Mouse (Mus musculus) CH12.LX (cell line): Measurements from ENCODE around the gene Prrx2. TPM values are rescaled to one million over a fixed set of nuclear protein-coding genes. Genes with fewer than 3 reads are reported as not detected.

Experiments
- DNase-seq: peaks from one replicate; pipeline ENCODE4 v3.0.0-alpha.2; 2013; ENCODE audit errors: extremely low read depth
- H3K27ac ChIP-seq: 2 replicates; pipeline ENCODE4 v1.5.1; 2012; ENCODE audit warnings: low read depth, mild to moderate bottlenecking, control low read depth, moderate library complexity; ENCODE audit not compliant: insufficient read depth
- H3K27me3 ChIP-seq: replicated peaks from 2 replicates; pipeline ENCODE3; 2012; ENCODE audit warnings: inconsistent platforms
- H3K36me3 ChIP-seq, 2 experiments: replicated peaks in 1 of 2; 2 replicates each; pipeline versions ENCODE3 to v1.6.1; 2012; ENCODE audit warnings: inconsistent platforms in 1 of 2, low read length in 1 of 2, mild to moderate bottlenecking in 1 of 2, mixed read lengths in 1 of 2, moderate library complexity in 1 of 2; ENCODE audit not compliant: control insufficient read depth in 1 of 2, insufficient read depth in 1 of 2
- H3K4me1 ChIP-seq, 2 experiments: 2 replicates each; pipeline ENCODE4 v1.6.1; 2012; ENCODE audit warnings: inconsistent platforms in 1 of 2, moderate library complexity in 1 of 2; ENCODE audit not compliant: insufficient read depth in 2 of 2, control insufficient read depth in 1 of 2
- H3K4me2 ChIP-seq: 2 replicates; pipeline ENCODE4 v1.6.1; 2012; ENCODE audit warnings: low read depth, mild to moderate bottlenecking, control low read depth; ENCODE audit not compliant: poor library complexity, insufficient read depth, severe bottlenecking
- H3K4me3 ChIP-seq, 3 experiments: fragments of 150-350 bp in 1 of 3; sonication (generic) in 1 of 3; replicated peaks in 1 of 3; 2 replicates each; pipeline versions ENCODE3 to v1.5.1; 2011 to 2012; ENCODE audit warnings: low read depth in 2 of 3, low read length in 2 of 3, mild to moderate bottlenecking in 2 of 3, moderate library complexity in 2 of 3, control low read depth in 1 of 3, improper control_type of control experiment in 1 of 3, inconsistent platforms in 1 of 3, mixed read lengths in 1 of 3; ENCODE audit not compliant: poor library complexity in 1 of 3
- H3K79me2 ChIP-seq: replicated peaks from 2 replicates; pipeline ENCODE4 v1.6.1; 2012; ENCODE audit warnings: mild to moderate bottlenecking, moderate library complexity; ENCODE audit not compliant: control insufficient read depth, poor library complexity, insufficient read depth, severe bottlenecking; ENCODE audit errors: extremely low read depth
- H3K9ac ChIP-seq: 2 replicates; pipeline ENCODE4 v1.6.1; 2012; ENCODE audit warnings: low read depth, mild to moderate bottlenecking, control low read depth, moderate library complexity; ENCODE audit not compliant: insufficient read depth
- H3K9me3 ChIP-seq: replicated peaks from 2 replicates; pipeline ENCODE3; 2012; ENCODE audit warnings: low read length, inconsistent platforms, mixed read lengths
- BHLHE40 ChIP-seq: IDR thresholded peaks from 2 replicates; pipeline ENCODE4 v1.6.1; 2011; ENCODE audit warnings: mild to moderate bottlenecking, low read depth, low read length, improper control_type of control experiment
- CHD2 ChIP-seq: IDR thresholded peaks from 2 replicates; pipeline ENCODE4 v1.6.1; 2011; ENCODE audit warnings: low read length, improper control_type of control experiment
- CTCF ChIP-seq, 2 experiments: IDR thresholded peaks in 1 of 2; conservative IDR thresholded peaks in 1 of 2; 2 replicates each; pipeline ENCODE4 v1.5.1; 2011 to 2012; ENCODE audit warnings: low read depth in 2 of 2, low read length in 2 of 2, improper control_type of control experiment in 1 of 2, inconsistent platforms in 1 of 2, mild to moderate bottlenecking in 1 of 2, moderate library complexity in 1 of 2
- EP300 ChIP-seq: IDR thresholded peaks from 2 replicates; pipeline ENCODE4 v1.6.1; 2011; ENCODE audit warnings: low read length, improper control_type of control experiment
- GABPA ChIP-seq: IDR thresholded peaks from 2 replicates; pipeline ENCODE4 v1.6.1; 2012; ENCODE audit warnings: low read depth, low read length, improper control_type of control experiment, inconsistent platforms; ENCODE audit not compliant: insufficient replicate concordance
- HCFC1 ChIP-seq: IDR thresholded peaks from 2 replicates; pipeline ENCODE4 v1.6.1; 2012; ENCODE audit warnings: low read depth, mild to moderate bottlenecking, inconsistent platforms, low read length, improper control_type of control experiment
- IRF4 ChIP-seq: IDR thresholded peaks from 2 replicates; pipeline ENCODE4 v1.6.1; 2014; ENCODE audit warnings: low read depth, mild to moderate bottlenecking, inconsistent platforms, low read length, improper control_type of control experiment
- JUN ChIP-seq: IDR thresholded peaks from 2 replicates; pipeline ENCODE4 v1.6.1; 2011; ENCODE audit warnings: low read depth, mild to moderate bottlenecking, low read length, improper control_type of control experiment, moderate library complexity; ENCODE audit not compliant: insufficient read depth
- MAFK ChIP-seq: IDR thresholded peaks from 2 replicates; pipeline ENCODE4 v1.6.1; 2011; ENCODE audit warnings: low read length, improper control_type of control experiment; ENCODE audit not compliant: insufficient replicate concordance
- MAZ ChIP-seq: IDR thresholded peaks from 2 replicates; pipeline ENCODE4 v1.6.1; 2012; ENCODE audit warnings: low read depth, mild to moderate bottlenecking, inconsistent platforms, low read length, improper control_type of control experiment, moderate library complexity
- MEF2A ChIP-seq: IDR thresholded peaks from 2 replicates; pipeline ENCODE4 v1.6.1; 2014; ENCODE audit warnings: low read depth, mild to moderate bottlenecking, inconsistent platforms, low read length, improper control_type of control experiment, borderline replicate concordance
- MXI1 ChIP-seq: IDR thresholded peaks from 2 replicates; pipeline ENCODE4 v1.6.1; 2011; ENCODE audit warnings: mild to moderate bottlenecking, low read depth, low read length, improper control_type of control experiment
- MYC ChIP-seq: IDR thresholded peaks from 2 replicates; pipeline ENCODE4 v1.6.1; 2011; ENCODE audit warnings: low read depth, mild to moderate bottlenecking, improper control_type of control experiment, low read length
- NELFE ChIP-seq: IDR thresholded peaks from 2 replicates; pipeline ENCODE4 v1.6.1; 2011; ENCODE audit warnings: low read depth, low read length, improper control_type of control experiment
- NRF1 ChIP-seq: IDR thresholded peaks from 2 replicates; pipeline ENCODE4 v1.6.1; 2014; ENCODE audit warnings: low read depth, mild to moderate bottlenecking, inconsistent platforms, low read length, improper control_type of control experiment, moderate library complexity
- PAX5 ChIP-seq: IDR thresholded peaks from 2 replicates; pipeline ENCODE4 v1.6.1; 2012; ENCODE audit warnings: low read length, inconsistent platforms, mixed read lengths
- POLR2AphosphoS2 ChIP-seq: IDR thresholded peaks from 2 replicates; pipeline ENCODE4 v1.6.1; 2011; ENCODE audit warnings: low read depth, low read length, improper control_type of control experiment
- RAD21 ChIP-seq: IDR thresholded peaks from 2 replicates; pipeline ENCODE4 v1.6.1; 2011; ENCODE audit warnings: low read depth, mild to moderate bottlenecking, low read length, improper control_type of control experiment, moderate library complexity
- SIN3A ChIP-seq: IDR thresholded peaks from 2 replicates; pipeline ENCODE4 v1.6.1; 2012; ENCODE audit warnings: low read length, improper control_type of control experiment, inconsistent platforms
- SMC3 ChIP-seq: IDR thresholded peaks from 2 replicates; pipeline ENCODE4 v1.6.1; 2011; ENCODE audit warnings: low read depth, low read length, improper control_type of control experiment
- UBTF ChIP-seq: IDR thresholded peaks from 2 replicates; pipeline ENCODE4 v1.6.1; 2012; ENCODE audit warnings: low read depth, mild to moderate bottlenecking, inconsistent platforms, low read length, improper control_type of control experiment, moderate library complexity
- USF2 ChIP-seq: conservative IDR thresholded peaks from 2 replicates; pipeline ENCODE4 v1.6.1; 2011; ENCODE audit warnings: low read depth, low read length, improper control_type of control experiment
- ZNF384 ChIP-seq: IDR thresholded peaks from 2 replicates; pipeline ENCODE4 v1.6.1; 2012; ENCODE audit warnings: low read depth, low read length, improper control_type of control experiment, inconsistent platforms
- dilution Hi-C: fragments of 300-500 bp; cut with MboI; formaldehyde crosslinking; loops from 2 replicates; pipeline ENCODE4 v1.14.3; 2020; ENCODE audit warnings: low sequenced_read_pairs; ENCODE audit not compliant: extremely low pct_unique_long_range_greater_than_20kb, extremely low pct_ligation_motif_present
- in situ Hi-C: fragments of 300-500 bp; cut with MboI; formaldehyde crosslinking; loops from 3 replicates; pipeline ENCODE4 v1.14.3; 2019; ENCODE audit warnings: low sequenced_read_pairs, low pct_ligation_motif_present, low pct_unique_long_range_greater_than_20kb, mixed read lengths
- polyA plus RNA-seq: library from polyadenylated mRNA; unstranded; fragments of >175 nt; gene quantifications from 2 replicates; pipeline ENCODE4 v1.2.1, GENCODE M21; 2012; ENCODE audit warnings: low read depth; ENCODE audit not compliant: insufficient read length
- total RNA-seq, 2 experiments: library from RNA; depleted of rRNA; stranded (reverse); fragments of 300-350 nt in 1 of 2; fragments of >200 nt in 1 of 2; gene quantifications; 2 replicates each; pipeline ENCODE4 v1.2.3; 2012 to 2014

Prrx2 gene
- total and polyA plus RNA-seq, 3 experiments, result not detected

DNA sequence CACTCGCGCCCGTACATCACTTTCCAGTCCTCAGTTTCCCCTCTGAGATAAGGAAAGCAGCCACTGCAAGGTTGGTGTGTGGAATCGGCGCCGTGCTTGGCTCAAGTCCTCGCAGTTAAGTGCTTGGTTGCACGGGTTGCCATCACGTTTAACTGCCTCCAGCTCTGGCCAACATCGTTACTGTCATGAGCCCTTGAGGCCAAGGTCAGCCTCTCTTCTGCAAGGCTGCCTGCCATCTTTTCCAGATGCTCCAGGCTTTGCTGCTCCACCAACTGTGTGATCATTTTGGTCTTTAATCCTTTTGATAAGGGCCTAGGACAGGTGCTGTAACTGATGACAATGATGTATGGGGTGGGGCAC, 26.5 kb upstream of the Prrx2 start:
- no peak for TF ChIP-seq NRF1
- TF ChIP-seq HCFC1, result no peak
- TF ChIP-seq MXI1, result no peak
- 0 out of 2 replicates have a peak, but pooled peaks have one; percentile 6 for TF ChIP-seq SIN3A
- TF ChIP-seq MYC, result no peak; the same call in 1 of the 2 replicates
- TF ChIP-seq, all 38 proteins: peak for 1
- no peak for DNase-seq
- Histone ChIP-seq H3K27ac (0 out of 2 replicates have a peak overlapping the region, but pooled peaks have one; percentile 10), H3K4me1 (peaks cover 2 to 27% of the 10 kb centered on the region in 2 experiments), H3K9ac (peak overlapping the region; percentile 75), H3K9me3 (peaks cover 4% of the 10 kb centered on the region), H3K36me3 (peaks cover 8 to 34% of the 10 kb centered on the region in 2 experiments), H3K4me3 (peak overlapping the region; percentile 62 to 98 (median 96)), H3K4me2 (peak overlapping the region; percentile 83), H3K79me2 (peaks cover 44% of the 10 kb centered on the region), H3K27me3 (peaks cover 14% of the 10 kb centered on the region)
- in situ Hi-C loops (no loop called here), dilution Hi-C loops (no loop called here)

DNA sequence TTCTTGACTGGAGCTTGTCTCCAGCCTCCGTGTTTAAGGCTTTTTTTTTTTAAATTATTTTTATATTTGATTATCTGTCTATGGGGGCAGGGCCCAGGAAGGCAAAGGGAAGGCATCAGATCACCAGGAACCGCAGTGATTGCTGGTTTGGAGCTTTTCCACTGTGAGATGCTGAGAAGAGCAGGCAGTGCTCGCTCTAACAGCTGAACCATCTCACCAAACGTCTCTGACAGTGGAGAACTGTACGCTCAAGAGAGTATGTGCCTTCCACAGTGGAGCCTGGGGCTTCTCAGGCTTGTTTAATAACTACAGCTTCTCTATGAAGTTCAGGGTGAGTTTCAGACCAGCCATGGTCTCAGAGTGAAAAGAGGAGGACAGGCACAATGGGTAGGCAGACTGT, 25.3 kb upstream of the Prrx2 start:
- in situ Hi-C loops (no loop called here), dilution Hi-C loops (no loop called here)
- Histone ChIP-seq H3K79me2 (peaks cover 45% of the 10 kb centered on the region), H3K4me3 (peak overlapping the region in 1 of 3 experiments; percentile 20), H3K36me3 (peaks cover 17 to 46% of the 10 kb centered on the region in 2 experiments), H3K27me3 (peaks cover 3% of the 10 kb centered on the region), H3K27ac (no peak overlapping the region), H3K9ac (no peak overlapping the region), H3K9me3 (peaks cover under 1% of the 10 kb centered on the region), H3K4me1 (peaks cover 2 to 27% of the 10 kb centered on the region in 2 experiments), H3K4me2 (0 out of 2 replicates have a peak overlapping the region, but pooled peaks have one; percentile 11)
- no peak for TF ChIP-seq SMC3
- no peak for TF ChIP-seq JUN
- TF ChIP-seq MAFK, result no peak
- no peak for TF ChIP-seq MEF2A
- TF ChIP-seq IRF4, result no peak
- no peak for TF ChIP-seq MAZ
- no peak for TF ChIP-seq RAD21
- no peak for DNase-seq

DNA sequence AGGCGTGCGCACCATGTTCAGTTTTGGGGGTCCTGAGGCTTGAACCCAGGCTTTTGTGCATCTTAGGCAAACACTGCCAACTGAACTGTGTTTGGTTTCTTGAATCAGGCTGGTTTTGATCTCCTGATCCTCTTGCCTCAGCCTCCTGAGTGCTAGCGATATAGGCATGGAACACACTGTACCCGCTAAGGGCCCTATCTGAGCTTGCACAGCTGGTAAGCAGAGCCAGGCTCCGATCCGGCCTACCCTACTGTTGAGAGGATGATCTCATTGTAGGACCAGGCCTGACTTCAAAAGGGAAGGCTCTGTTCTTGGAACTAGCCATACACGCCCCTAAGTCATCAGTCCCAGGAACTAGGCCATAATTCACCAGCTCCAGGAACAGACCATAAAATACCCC, 24.2 kb upstream of the Prrx2 start:
- Histone ChIP-seq H3K4me2 (no peak overlapping the region), H3K27me3 (no peaks in the 10 kb centered on the region), H3K79me2 (peaks cover 45% of the 10 kb centered on the region), H3K36me3 (peaks cover 28 to 57% of the 10 kb centered on the region in 2 experiments), H3K4me1 (peaks cover 2 to 27% of the 10 kb centered on the region in 2 experiments), H3K9me3 (no peaks in the 10 kb centered on the region), H3K9ac (no peak overlapping the region), H3K4me3 (no peak overlapping the region), H3K27ac (no peak overlapping the region)
- no peak for TF ChIP-seq MXI1
- TF ChIP-seq PAX5, result no peak
- no peak for TF ChIP-seq CHD2
- no peak for TF ChIP-seq GABPA
- TF ChIP-seq SMC3, result no peak
- TF ChIP-seq HCFC1, result no peak
- TF ChIP-seq USF2, result no peak
- no peak for TF ChIP-seq MEF2A
- no peak for TF ChIP-seq UBTF
- no peak for TF ChIP-seq BHLHE40
- no peak for TF ChIP-seq EP300
- TF ChIP-seq POLR2AphosphoS2, result no peak
- no peak for TF ChIP-seq ZNF384
- TF ChIP-seq CTCF (conservative IDR thresholded peaks at IDR 0.05 in 1 of 2, IDR thresholded peaks at IDR 0.05 in 1 of 2; ENCODE audit: low read depth in 2 of 2, low read length in 2 of 2), result no peak
- TF ChIP-seq NELFE, result no peak
- no peak for TF ChIP-seq NRF1
- in situ Hi-C loops (no loop called here), dilution Hi-C loops (no loop called here)
- no peak for DNase-seq
